Mouse (Mus musculus): Measurements from ENCODE around the gene Kmt5b.

GRCm38 (mm10) chr19:3719362-3719891 lies 47.8 kb upstream of the Kmt5b start:
- TF ChIP-seq POLR2A (IDR thresholded peaks at IDR 0.05; ENCODE audit: borderline replicate concordance, low read depth, low read length) (no peak), CTCF (IDR thresholded peaks at IDR 0.05; ENCODE audit: low read depth, low read length) (peak; percentile 80)
